Mouse (Mus musculus) hindbrain, embryonic 12.5 days (tissue): ENCODE results near the gene Igf2bp1. TPM values are rescaled to one million over a fixed set of nuclear protein-coding genes. Genes with fewer than 3 reads are reported as not detected.

Source experiments
- ATAC-seq: fragments of 200-750 bp; cut with Nextera tagmentation; 2 replicates; pipeline ENCODE4 v1.8.0; 2017; ENCODE audit warnings: moderate TSS enrichment; ENCODE audit not compliant: low FRiP score
- H3K27ac ChIP-seq: fragments of 300-500 bp; sonication (generic); 2 replicates; pipeline ENCODE4 v1.5.1; 2016; ENCODE audit warnings: mild to moderate bottlenecking
- H3K27me3 ChIP-seq: fragments of 300-500 bp; sonication (generic); 2 replicates; pipeline ENCODE4 v1.6.1; 2016; ENCODE audit warnings: mild to moderate bottlenecking
- H3K36me3 ChIP-seq: fragments of 300-500 bp; sonication (generic); 2 replicates; pipeline ENCODE4 v1.6.1; 2016; ENCODE audit warnings: mild to moderate bottlenecking
- H3K4me1 ChIP-seq: fragments of 300-500 bp; sonication (generic); 2 replicates; pipeline ENCODE4 v1.6.1; 2016
- H3K4me2 ChIP-seq: fragments of 300-500 bp; sonication (generic); replicated peaks from 2 replicates; pipeline ENCODE4 v1.6.1; 2016; ENCODE audit warnings: mild to moderate bottlenecking
- H3K4me3 ChIP-seq: fragments of 300-500 bp; sonication (generic); 2 replicates; pipeline ENCODE4 v1.5.1; 2016; ENCODE audit warnings: mild to moderate bottlenecking
- H3K9ac ChIP-seq: fragments of 300-500 bp; sonication (generic); 2 replicates; pipeline ENCODE4 v1.6.1; 2016; ENCODE audit warnings: mild to moderate bottlenecking, moderate library complexity
- H3K9me3 ChIP-seq: fragments of 300-500 bp; sonication (generic); replicated peaks from 2 replicates; pipeline ENCODE4 v1.6.1; 2016; ENCODE audit warnings: mild to moderate bottlenecking
- WGBS: fragments of 180-500 bp; shearing (Covaris S2); methylation state at CpG from one replicate; pipeline ENCODE4 v1.1.7; 2016; 5-methylcytosine and 5-hydroxymethylcytosine counted together
- polyA plus RNA-seq: library from polyadenylated mRNA; unstranded; fragments of >200 nt; fragmentation: Nextera tagmentation; extraction: Ambion mirVana; gene quantifications from 2 replicates; pipeline ENCODE4 v1.2.1, GENCODE M21; 2016

The Igf2bp1 gene
- polyA plus RNA-seq, result 71.1 and 73.3 TPM in 2 replicates

GRCm38 (mm10) chr11:96005403-96006271 is at the start of gene Igf2bp1:
Igf2bp1 (minus strand) TSS chr11:96005940.
- Histone ChIP-seq H3K9me3 (no peaks in the 10 kb centered on the region), H3K4me2 (peak within 1 kb of the TSS; percentile 73), H3K9ac (peak within 1 kb of the TSS; percentile 94), H3K4me1 (peaks cover 26% of the 10 kb centered on the region), H3K27ac (peak within 1 kb of the TSS; percentile 98), H3K36me3 (no peaks in the 10 kb centered on the region), H3K4me3 (peak within 1 kb of the TSS; percentile 92), H3K27me3 (no peaks in the 10 kb centered on the region)
- peak; percentile 57; the same call in 1 of the 2 replicates for ATAC-seq
- WGBS, result under 1% methylated on average over 63 of the region's 74 CpGs

GRCm38 (mm10) chr11:96050854-96051253 is 45.1 kb upstream of the Igf2bp1 start:
- peaks cover 80% of the 10 kb centered on the region for H3K36me3 ChIP-seq
- H3K4me1 ChIP-seq, result no peaks in the 10 kb centered on the region
- no peak overlapping the region for H3K4me2 ChIP-seq
- no peaks in the 10 kb centered on the region for H3K9me3 ChIP-seq
- 97% methylated on average over 3 of the region's 3 CpGs for WGBS
- no peak overlapping the region for H3K27ac ChIP-seq
- no peak for ATAC-seq
- H3K27me3 ChIP-seq, result no peaks in the 10 kb centered on the region
- no peak overlapping the region for H3K4me3 ChIP-seq
- no peak overlapping the region for H3K9ac ChIP-seq

GRCm38 (mm10) chr11:96049939-96050338 is 44.2 kb upstream of the Igf2bp1 start:
- Histone ChIP-seq H3K36me3 (peaks cover 78% of the 10 kb centered on the region), H3K4me1 (no peaks in the 10 kb centered on the region), H3K27me3 (no peaks in the 10 kb centered on the region), H3K4me3 (no peak overlapping the region), H3K27ac (no peak overlapping the region), H3K4me2 (no peak overlapping the region), H3K9ac (no peak overlapping the region), H3K9me3 (no peaks in the 10 kb centered on the region)
- WGBS, result 91% methylated on average over 4 of the region's 4 CpGs
- ATAC-seq, result no peak

- 95% methylated on average over 4 of the region's 4 CpGs for WGBS
- Histone ChIP-seq H3K9ac (no peak overlapping the region), H3K9me3 (no peaks in the 10 kb centered on the region), H3K27ac (no peak overlapping the region), H3K4me3 (no peak overlapping the region), H3K36me3 (peaks cover 67% of the 10 kb centered on the region), H3K4me2 (no peak overlapping the region), H3K27me3 (no peaks in the 10 kb centered on the region), H3K4me1 (no peaks in the 10 kb centered on the region)
- ATAC-seq, result no peak
Observed at GRCm38 (mm10) chr11:96047469-96048373, 42.0 kb upstream of the Igf2bp1 start.

DNA sequence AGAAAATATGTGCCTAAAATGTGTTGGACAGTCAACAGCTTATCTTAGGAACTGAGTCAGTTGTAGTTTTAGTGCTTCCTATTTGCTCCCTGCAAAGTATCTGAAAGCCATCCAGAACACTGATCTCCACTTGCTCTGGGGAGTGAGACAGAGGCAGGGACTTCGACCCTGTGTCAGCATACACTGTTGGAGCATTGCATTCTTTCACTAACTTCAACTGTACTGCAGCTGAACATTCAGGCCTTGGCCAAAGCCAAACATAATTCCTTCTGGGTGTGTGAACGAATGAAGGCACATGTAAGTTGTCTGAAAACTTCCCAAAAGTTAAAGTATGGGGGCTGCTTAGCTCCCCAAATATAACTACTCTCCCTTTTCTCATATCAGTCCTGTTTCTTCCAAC is 41.1 kb upstream of the Igf2bp1 start:
- Histone ChIP-seq H3K4me3 (no peak overlapping the region), H3K27ac (no peak overlapping the region), H3K4me1 (no peaks in the 10 kb centered on the region), H3K9ac (no peak overlapping the region), H3K27me3 (no peaks in the 10 kb centered on the region), H3K4me2 (no peak overlapping the region), H3K9me3 (no peaks in the 10 kb centered on the region), H3K36me3 (peaks cover 67% of the 10 kb centered on the region)
- 87% methylated on average over 2 of the region's 2 CpGs for WGBS
- no peak for ATAC-seq

DNA sequence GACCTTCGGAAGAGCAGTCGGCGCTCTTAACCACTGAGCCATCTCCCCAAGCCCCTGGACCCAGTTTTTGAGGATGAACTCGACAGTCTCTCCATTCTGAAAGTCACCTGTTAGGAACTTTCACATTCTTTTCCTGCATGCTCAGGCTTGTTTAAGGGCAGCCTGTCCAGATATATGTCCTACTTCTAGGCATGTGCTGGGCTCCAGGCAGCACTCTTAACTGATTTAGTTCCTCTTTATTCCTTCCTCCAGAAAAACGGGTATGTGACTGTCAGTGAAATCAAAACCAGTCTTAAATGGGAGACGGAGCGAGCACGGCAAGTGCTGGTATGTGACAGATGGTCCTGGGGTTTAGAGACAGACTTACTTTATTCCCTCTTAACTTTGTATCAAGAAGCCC is 40.3 kb upstream of the Igf2bp1 start:
- Histone ChIP-seq H3K4me3 (no peak overlapping the region), H3K27me3 (no peaks in the 10 kb centered on the region), H3K36me3 (peaks cover 64% of the 10 kb centered on the region), H3K9ac (no peak overlapping the region), H3K4me2 (no peak overlapping the region), H3K4me1 (no peaks in the 10 kb centered on the region), H3K27ac (no peak overlapping the region), H3K9me3 (no peaks in the 10 kb centered on the region)
- 85% methylated on average over 8 of the region's 8 CpGs for WGBS
- no peak for ATAC-seq

- no peaks in the 10 kb centered on the region for H3K9me3 ChIP-seq
- ATAC-seq, result no peak
- no peak overlapping the region for H3K4me2 ChIP-seq
- H3K4me3 ChIP-seq, result no peak overlapping the region
- H3K9ac ChIP-seq, result no peak overlapping the region
- no peak overlapping the region for H3K27ac ChIP-seq
- H3K36me3 ChIP-seq, result peaks cover 56% of the 10 kb centered on the region
- H3K27me3 ChIP-seq, result no peaks in the 10 kb centered on the region
- no peaks in the 10 kb centered on the region for H3K4me1 ChIP-seq
- 89% methylated on average over 11 of the region's 11 CpGs for WGBS
Observed at GRCm38 (mm10) chr11:96044803-96045567, 39.2 kb upstream of the Igf2bp1 start.

DNA sequence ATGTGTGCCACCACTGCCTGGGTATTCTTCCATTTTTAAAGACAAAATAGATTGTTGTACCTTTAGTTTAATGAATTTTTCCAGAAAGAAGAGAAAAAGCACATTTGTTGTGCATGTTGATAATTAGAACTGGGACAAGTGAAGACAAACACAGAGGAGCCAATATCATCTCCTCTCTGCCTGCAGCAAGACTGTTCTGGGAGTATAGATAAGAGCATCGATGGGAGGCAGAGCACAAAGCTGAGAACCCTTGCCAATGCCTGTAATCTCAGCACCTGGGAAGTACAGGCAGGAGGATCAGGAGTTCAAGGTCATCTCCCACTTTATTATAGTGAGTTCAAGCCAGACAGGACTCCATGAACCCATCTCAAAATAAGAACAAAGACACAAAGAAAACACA is 32.8 kb upstream of the Igf2bp1 start:
- peaks cover 36% of the 10 kb centered on the region for H3K36me3 ChIP-seq
- H3K4me3 ChIP-seq, result no peak overlapping the region
- ATAC-seq, result no peak
- no peaks in the 10 kb centered on the region for H3K27me3 ChIP-seq
- 97% methylated on average over 1 of the region's 1 CpGs for WGBS
- peaks cover 17% of the 10 kb centered on the region for H3K4me1 ChIP-seq
- H3K4me2 ChIP-seq, result no peak overlapping the region
- no peak overlapping the region for H3K9ac ChIP-seq
- H3K27ac ChIP-seq, result no peak overlapping the region
- H3K9me3 ChIP-seq, result no peaks in the 10 kb centered on the region

DNA sequence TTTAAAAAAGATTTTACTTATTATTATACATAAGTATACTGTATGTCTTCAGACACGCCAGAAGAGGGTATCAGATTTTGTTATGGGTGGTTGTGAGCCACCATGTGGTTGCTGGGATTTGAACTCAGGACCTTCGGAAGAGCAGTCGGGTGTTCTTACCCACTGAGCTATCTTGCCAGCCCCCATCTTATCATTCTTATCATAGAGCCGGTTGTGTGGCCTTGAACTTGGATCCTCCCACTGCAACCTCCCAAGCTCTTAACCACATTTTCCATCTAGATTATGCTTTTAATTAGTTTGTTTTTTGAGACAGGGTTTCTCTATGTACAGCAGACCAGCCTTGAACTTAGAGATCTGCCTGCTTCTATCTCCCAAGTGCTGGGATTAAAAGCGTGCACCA is 31.8 kb upstream of the Igf2bp1 start:
- H3K27me3 ChIP-seq, result no peaks in the 10 kb centered on the region
- no peaks in the 10 kb centered on the region for H3K9me3 ChIP-seq
- peaks cover 31% of the 10 kb centered on the region for H3K36me3 ChIP-seq
- no peak overlapping the region for H3K4me2 ChIP-seq
- no peak overlapping the region for H3K4me3 ChIP-seq
- peaks cover 17% of the 10 kb centered on the region for H3K4me1 ChIP-seq
- WGBS, result 93% methylated on average over 5 of the region's 5 CpGs
- ATAC-seq, result no peak
- no peak overlapping the region for H3K27ac ChIP-seq
- H3K9ac ChIP-seq, result no peak overlapping the region

DNA sequence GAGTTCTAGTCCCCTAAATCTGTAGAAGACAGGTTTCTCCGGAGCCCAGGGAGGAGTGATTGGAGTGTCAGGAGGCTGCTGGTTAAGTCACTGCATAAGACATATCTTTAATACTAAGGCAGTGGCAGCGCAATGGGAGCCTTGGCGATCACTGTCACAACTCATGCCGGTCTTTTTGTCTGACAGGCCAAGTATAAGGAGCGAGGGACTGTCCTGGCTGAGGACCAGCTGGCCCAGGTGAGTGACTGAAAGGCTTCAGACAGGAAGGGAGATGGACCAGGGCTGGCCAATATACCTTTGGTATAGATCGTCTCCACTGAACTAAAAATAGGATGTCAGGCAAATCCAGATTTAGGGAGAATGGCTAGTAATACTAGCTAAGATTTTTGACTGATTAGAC is 29.4 kb upstream of the Igf2bp1 start:
- Histone ChIP-seq H3K9me3 (no peaks in the 10 kb centered on the region), H3K4me3 (peak overlapping the region; percentile 86), H3K27me3 (no peaks in the 10 kb centered on the region), H3K36me3 (peaks cover 17% of the 10 kb centered on the region), H3K9ac (peak overlapping the region; percentile 84), H3K4me2 (peak overlapping the region; percentile 97), H3K27ac (no peak overlapping the region), H3K4me1 (peaks cover 17% of the 10 kb centered on the region)
- WGBS, result 9% methylated on average over 6 of the region's 6 CpGs
- ATAC-seq, result peak; percentile 40; the same call in 1 of the 2 replicates

DNA sequence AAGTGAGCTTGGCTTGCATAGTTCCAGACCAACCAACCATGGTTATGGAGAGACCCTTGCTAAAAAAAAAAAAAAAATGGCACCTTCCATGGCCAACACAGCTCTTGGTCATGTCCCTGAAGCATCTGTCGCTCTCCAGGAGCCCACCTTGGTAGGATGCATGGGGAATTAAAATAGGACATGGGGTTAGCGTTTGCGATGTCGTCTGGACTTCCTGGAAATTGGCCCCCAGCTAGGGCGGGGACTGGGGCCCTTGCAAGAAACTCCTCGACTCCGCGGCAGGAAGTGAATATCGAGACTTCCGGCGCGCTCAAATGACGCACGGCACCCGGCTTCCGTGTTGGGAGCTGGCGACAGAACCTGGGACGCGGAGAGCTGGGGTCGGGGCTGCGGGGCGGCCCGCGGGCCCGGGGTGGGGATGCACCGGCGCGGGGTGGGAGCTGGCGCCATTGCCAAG is 28.9 kb upstream of the Igf2bp1 start, which contains the start of gene Snf8:
Snf8 (plus strand) TSS at position 290 of the 457 bp plus-strand sequence.
- H3K4me2 ChIP-seq, result peak within 1 kb of the TSS; percentile 97

More for the DNA sequence above, 28.9 kb upstream of the Igf2bp1 start, which contains the start of gene Snf8:
- under 1% methylated on average over 25 of the region's 29 CpGs for WGBS
- Histone ChIP-seq H3K27ac (peak within 1 kb of the TSS; percentile 62), H3K36me3 (peaks cover 17% of the 10 kb centered on the region), H3K4me3 (peak within 1 kb of the TSS; percentile 86), H3K9me3 (no peaks in the 10 kb centered on the region), H3K4me1 (peaks cover 17% of the 10 kb centered on the region), H3K27me3 (0 out of 2 replicates have a peak, but pooled peaks cover 2% of the 10 kb centered on the region), H3K9ac (peak within 1 kb of the TSS; percentile 84)
- ATAC-seq, result peak; percentile 68
